Mouse (Mus musculus) G1E-ER4 (cell line): ENCODE results near the gene Cacng7. TPM values are rescaled to one million over a fixed set of nuclear protein-coding genes. Genes with fewer than 3 reads are reported as not detected.

Experiments
- GATA1 ChIP-seq: IDR thresholded peaks from one replicate; pipeline ENCODE4 v1.8.0; 2012; ENCODE audit warnings: low read length, inconsistent platforms
- polyA plus RNA-seq: library from polyadenylated mRNA; stranded (reverse); fragments of >175 nt; gene quantifications from 2 replicates; pipeline ENCODE4 v1.2.3, GENCODE M21; 2012

Cacng7 gene
- polyA plus RNA-seq: not detected in 2 replicates

DNA sequence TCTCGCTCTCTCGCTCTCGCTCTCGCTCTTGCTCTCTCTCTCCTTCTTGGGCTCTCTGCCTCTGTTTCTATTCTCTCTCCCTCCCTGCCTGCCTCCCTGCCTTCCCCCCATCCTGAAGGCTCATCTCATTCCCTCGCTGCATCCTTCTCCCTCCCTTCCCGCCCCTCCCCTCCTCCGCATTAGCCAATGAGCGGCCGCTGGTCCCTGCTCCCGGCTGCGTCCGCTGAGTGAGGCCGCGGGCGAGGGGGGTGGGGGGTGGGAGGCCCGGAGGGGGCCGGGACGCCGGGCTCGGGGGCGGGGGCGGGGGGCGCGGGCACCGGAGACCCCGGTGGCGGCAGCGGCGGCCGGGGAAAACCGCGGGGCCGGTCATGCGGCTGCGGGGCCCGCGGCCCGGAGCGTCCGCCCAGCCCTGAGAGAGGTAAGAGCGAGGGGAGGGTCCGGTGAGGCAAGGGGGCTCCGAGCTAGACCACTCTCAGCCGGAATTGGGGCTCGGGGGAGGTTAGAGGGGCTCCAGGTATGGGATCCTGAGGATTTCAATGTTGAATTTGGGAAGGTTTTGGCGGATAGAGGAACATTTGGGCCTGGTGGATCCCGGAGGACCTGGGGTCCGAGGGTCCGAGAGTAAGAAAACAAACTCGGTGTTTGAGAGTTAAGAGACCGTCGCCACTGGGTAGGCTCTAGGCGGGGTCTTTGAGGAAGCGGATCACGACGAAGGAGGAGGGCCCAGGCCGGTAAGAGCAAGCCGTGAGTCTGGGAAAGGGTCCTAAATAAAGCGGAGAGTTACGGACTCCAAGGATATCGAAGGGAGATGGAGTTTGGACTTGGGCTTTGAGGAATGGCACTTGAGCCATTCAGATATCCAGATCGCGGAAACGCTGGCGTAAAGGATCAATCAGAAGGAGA lies at the start of gene Cacng7:
Gene Cacng7, plus strand, starts transcription at position 337 of the 903 bp plus-strand sequence.
- no peak for TF ChIP-seq GATA1

DNA sequence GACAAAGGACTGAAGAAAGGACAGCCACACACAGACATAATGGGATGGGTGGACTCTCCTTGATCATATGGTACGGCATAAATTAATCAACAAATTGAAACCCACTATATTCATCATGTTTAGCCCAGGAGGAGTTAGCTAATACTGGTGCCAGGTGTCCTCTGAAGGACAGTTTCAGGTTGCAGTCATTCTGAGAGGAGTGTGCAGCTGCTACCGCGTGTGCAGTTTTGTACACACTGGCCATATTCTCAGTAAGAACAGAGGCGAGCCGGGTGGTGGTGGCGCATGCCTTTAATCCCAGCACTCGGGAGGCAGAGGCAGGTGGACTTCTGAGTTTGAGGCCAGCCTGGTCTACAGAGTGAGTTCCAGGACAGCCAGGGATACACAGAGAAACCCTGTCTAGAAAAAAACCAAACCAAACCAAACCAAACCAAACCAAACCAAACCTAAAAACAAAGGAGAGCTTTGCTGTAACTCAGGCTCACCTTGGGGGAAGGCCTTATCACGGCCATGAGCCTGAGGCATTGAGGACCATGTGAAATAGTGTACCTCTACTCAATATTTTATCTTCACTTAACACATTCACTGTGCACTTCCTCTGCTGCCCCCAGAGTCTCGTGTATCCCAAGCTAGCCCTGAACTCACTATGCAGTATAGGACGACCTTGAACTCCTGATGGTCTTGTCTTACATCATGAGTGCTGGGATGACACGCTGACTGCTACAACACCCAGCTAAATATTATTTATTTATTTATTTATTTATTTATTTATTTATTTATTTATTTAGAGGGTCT lies 49.5 kb upstream of the Cacng7 start:
- no peak for TF ChIP-seq GATA1

DNA sequence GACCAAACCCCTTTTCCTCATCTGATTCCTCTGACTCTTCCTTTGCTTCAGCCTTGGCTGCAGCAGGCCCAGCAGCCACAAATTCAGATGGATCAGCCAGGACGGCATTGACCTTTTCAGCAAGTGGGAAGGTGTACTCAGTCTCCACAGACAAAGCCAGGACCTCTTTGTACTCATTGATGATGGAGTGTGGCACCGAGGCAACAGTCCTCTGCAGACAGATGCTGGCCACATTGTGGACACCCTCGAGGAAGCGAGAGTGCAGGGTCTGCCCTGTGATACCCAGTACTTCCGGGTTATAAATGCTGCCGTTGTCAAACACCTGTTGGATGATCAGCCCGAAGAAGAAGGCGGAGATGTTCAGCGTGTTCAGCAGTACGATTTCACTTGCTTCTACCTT lies 48.2 kb upstream of the Cacng7 start:
- TF ChIP-seq GATA1: no peak

DNA sequence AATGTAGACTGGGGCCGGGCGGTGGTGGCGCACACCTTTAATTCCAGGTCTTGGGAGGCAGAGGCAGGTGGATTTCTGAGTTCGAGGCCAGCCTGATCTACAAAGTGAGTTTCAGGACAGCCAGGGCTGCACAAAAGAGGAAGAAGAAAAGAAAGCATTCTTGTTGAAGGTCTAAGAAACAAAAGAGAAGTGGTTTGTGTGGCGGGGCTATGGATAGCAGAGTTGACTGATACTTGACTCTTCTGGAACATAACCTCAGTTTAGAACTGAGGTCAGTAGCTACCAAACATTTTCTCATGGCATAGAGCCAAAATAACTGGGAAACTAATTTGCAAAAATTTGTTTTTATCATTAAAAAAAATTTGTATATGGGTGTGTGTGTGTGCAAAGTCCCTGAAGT lies 46.7 kb upstream of the Cacng7 start:
- no peak for TF ChIP-seq GATA1

DNA sequence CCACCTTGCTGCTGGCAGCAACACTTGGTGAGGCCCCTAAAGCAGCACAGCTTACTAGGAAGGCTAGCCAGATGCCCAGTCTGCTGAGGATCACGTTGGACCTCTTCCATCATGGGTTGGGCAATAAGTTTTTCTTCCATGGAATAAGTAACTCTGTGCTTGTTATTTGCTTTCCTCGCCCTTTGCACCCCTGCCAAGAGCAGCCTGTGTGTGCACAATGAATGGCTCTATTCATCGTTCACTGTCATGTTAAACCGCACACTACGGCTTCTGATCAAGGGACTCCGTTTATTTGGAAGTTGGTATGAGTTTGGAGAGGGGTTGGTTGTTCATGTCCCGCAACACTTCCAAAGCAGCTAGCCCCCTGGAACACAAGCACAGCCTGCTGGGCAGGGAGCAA lies 45.6 kb upstream of the Cacng7 start:
- TF ChIP-seq GATA1: no peak

DNA sequence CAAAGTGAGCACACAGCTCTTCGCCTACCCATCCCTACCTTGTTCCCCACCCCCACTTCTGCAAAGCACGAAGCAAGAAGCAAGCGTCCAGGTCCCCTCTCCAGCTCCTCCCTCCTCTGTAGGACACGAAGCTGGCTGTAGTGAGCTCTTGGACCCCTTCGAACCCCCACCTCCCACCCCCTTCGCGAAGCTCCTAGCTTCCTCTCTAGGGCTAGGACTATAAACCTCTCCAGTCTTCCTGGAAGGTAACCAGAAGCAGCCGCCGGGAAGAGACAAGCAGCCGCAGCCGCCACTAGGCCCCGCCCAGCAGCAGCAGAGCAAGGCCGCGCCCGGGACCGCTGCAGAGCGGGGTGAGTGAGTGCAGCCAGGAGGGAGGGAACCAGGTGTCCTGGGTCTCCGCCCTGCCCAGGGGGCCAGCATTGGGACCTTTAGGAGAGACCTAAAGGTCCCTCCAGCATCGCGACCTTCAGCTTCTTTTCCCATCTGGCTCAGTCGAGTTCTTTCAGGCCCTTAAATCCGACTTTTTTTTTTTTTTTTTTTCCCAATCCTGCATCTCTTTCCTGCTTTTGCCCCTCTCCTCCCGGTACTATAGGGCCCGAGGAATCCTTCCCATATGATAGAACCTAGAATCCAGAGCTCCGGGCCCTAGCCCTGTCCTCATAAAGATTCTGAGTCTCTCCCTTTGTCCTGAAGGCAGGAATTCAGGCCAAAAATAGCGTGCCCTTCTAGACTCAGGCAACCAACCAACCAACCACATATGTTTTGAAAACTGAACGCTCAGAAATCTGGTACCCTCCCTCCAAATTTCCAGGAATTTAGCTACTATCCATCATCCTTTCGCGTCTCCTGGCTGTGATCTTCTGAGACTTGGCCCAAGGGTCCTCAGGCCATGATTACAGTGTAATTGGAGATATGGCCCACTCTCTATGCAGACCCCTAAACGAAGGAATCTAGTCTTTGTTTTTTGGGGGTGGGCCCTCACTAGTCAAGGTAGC lies 43.5 kb upstream of the Cacng7 start, which contains the start of the genes Myadm and Prkcg:
Gene Myadm, plus strand, starts transcription at position 105 of the 995 bp plus-strand sequence.
Gene Prkcg, plus strand, starts transcription at position 204 of the 995 bp plus-strand sequence.
- TF ChIP-seq GATA1: no peak

DNA sequence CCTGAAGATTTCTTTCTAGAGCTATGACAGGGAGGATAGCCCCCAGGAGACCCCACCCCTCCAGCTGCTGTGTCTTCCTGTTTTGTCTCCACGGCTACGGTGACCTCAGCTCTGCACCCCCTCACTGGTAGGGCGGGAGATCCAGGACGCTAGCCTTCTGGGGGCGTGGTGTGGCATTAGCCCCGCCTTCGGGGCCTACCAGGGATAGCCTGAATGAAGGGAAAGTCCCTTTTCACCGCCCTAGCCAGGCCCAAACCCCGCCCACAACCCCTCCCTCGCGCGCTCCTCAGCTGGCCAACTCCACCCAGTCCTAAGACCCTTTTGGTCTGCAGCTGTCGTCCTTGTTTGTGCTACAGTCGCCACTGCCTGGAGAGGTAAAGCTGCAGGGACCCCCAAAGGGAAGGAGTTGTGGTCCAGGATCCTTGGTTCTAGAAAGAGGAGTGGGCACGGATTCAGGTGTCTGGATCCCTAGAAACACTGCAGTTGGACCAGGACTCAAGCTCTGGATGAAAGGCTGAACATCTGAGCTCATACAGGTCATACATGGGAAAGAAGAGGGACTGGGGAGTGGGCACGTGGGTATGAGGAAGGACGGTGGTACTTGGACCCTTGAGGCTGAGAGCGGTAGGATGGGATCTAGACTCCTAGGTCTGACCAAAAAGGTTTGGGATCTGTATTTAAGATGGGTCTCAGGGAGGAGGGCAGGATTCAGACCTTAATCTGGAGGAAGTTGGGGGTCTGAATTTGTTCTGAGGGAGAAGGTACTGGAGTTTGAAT lies 42.3 kb upstream of the Cacng7 start:
- no peak for TF ChIP-seq GATA1

DNA sequence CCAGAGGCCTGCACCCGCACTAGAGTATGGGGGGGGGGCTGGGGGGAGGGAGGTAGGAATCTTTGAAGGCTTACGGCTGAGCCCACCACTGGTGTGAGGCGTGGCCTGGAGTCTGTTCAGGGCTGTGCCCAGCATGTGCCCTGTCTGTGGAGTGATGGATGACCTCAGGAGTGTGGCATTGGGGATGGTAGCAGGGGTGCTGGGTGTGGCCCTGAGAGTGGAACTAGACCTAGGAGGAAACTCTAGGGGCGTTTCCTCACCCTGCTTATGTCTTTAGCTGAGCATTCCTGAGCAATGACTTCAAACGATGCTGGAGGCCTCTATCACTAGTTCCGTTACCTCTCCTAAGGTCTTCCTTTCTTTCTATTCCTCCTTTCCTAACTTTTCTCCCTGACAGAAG lies 41.6 kb upstream of the Cacng7 start:
- TF ChIP-seq GATA1: no peak

DNA sequence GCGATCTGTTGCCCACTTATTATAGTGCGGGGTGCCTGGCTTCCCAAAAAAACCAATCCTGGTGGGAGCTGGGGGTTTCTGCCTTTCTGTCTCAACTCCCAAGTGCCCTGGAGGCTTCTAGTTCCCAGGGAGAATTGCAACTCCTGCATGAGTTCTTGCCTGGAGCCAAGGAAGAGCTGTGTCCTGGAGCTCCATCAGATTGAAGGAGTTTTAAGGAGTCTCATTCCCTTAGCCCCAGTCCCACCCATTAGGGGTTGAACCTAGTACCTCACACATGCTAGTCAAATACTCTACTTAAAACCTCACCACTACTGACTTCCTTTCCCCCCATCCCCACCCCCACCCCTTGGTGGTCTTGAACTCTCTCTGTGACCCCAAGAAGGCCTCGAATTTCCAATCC lies 41.0 kb upstream of the Cacng7 start:
- TF ChIP-seq GATA1: no peak

DNA sequence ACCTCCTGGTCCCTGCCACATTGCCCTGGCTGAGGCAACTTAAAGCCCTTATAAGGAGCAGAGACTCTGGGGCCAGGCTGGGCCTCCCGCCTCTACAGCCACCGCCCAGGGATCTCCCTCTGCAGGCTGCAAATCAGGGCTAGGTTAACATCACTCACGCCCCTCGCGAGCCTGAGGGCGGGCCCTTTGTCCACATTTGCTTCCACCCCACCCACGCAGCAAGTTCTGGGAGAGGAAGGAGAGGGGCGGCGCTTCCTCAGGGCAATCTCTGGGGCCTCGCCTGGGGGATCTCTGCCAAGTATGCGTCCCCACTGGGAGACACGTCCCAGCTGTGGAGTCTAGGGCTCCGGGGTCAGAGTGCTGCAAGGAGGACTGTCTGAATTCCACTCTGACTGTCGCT lies 40.0 kb upstream of the Cacng7 start:
- no peak for TF ChIP-seq GATA1

DNA sequence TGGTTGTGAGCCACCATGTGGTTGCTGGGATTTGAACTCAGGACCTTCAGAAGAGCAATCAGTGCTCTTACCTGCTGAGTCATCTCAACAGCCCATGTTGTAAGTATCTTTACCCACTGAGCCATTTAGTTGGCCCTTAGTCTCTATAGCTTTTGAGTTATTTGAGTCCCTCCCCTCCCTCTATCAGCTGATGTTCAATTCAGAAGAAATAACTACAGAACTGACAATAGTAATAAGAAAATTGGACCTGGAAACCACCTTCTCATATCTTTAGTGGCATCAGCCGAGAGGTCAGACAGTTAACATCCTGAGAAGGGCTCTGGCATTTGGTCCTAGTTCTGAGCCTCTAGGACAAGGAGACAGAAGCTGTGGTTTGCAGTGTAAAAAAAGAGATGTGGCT lies 38.0 kb upstream of the Cacng7 start:
- TF ChIP-seq GATA1: no peak

DNA sequence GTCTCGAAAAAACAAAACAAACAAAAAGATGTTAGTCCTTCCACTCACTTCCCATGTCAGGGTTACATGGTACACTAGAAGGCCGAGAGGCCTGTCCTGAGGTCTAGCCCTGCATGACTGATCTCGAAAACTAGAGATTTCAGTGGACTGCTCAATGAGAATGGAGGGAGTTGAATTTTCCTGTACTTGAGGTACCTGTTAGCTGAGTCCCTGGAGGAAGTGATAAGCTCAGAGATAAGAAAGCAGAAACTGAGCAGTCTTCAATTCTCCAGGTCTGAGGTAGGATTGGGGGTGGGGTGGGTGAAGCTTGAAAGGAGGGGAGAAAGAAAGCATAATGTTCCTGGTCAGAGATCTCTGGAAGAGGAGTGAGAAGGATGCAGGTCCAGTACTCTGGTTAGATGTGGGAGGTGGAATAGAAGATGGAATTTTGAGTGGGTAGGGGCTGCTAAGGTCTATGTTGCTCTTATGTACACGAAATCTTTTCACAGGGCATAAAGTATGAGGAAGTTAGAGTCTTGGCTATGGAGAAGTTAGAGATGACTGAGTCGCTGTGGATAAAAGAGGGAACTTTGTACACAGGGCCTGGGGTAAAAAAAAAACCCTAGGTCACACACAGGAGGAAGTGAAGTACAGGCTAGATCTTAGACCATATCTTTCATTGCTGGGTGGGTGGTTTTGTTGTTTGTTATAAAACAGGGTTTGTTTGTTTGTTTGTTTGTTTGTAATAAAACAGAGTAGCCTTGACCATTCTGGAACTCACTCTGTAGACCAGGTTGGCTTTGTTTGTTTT lies 37.2 kb upstream of the Cacng7 start:
- TF ChIP-seq GATA1: no peak

DNA sequence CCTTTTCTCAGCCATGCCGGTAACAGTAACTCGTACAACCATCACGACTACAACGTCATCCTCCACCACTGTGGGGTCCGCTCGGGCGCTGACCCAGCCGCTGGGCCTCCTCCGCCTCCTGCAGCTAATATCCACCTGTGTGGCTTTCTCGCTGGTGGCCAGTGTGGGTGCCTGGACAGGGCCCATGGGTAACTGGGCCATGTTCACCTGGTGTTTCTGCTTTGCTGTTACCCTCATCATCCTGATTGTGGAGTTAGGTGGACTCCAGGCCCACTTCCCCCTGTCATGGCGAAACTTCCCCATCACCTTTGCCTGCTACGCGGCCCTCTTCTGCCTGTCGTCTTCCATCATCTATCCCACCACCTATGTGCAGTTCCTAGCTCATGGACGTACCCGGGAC lies 36.0 kb upstream of the Cacng7 start:
- no peak for TF ChIP-seq GATA1
